Mouse (Mus musculus) induced T-regulatory cell, adult 2 months (primary cell): ENCODE data around the gene Tbc1d22a.

Source experiments
- DNase-seq: peaks from one replicate; pipeline ENCODE4 v3.0.0-alpha.2; 2012; ENCODE audit warnings: low read depth

Tbc1d22a gene

GRCm38 (mm10) chr15:86388597-86388996 is 174.3 kb downstream of the Tbc1d22a start:
- no peak for DNase-seq

DNA sequence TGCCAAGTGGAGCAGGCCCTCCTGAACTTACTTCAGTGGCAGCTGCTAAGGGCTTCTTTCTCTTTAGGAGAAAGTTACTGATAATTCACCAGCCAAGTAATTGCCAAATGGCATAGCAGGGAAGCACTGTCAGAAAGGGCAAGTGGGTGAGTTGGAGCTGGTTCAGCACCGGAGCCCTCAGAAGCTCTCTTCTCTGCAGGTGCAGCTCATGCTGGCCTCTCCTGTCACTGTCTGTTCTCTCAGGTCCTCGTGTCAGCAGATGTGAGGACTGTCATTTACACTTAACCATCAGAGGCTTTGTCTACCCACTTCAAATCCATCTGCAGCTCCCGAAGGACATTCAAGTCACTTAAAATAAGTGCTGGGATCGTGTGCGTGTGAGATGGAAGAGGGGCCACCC is 190.6 kb downstream of the Tbc1d22a start:
- DNase-seq, result no peak

- DNase-seq, result peak; percentile 73
Measured at GRCm38 (mm10) chr15:86405527-86405926, 191.3 kb downstream of the Tbc1d22a start.

DNA sequence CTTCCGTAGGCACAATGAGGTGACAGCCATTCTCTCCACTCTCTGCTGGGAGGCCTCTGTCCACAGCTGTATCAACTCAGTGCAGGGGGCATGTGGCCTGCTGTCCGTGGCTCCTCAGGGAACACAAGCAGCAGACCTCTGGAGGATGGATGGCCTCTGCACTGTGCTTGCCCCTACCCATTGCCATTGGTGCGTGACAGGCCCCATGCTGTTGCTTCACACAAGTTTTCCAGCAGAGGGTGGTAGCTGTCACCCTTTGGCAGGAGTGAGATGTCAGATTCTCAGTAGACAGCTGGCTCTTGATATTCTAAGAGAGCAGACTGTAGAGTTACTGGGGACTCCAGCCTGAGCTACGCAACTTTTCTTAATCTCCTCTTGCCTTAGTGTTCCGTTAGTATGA is 195.1 kb downstream of the Tbc1d22a start:
- DNase-seq, result no peak

GRCm38 (mm10) chr15:86411532-86412080 is 197.3 kb downstream of the Tbc1d22a start:
- no peak for DNase-seq

DNA sequence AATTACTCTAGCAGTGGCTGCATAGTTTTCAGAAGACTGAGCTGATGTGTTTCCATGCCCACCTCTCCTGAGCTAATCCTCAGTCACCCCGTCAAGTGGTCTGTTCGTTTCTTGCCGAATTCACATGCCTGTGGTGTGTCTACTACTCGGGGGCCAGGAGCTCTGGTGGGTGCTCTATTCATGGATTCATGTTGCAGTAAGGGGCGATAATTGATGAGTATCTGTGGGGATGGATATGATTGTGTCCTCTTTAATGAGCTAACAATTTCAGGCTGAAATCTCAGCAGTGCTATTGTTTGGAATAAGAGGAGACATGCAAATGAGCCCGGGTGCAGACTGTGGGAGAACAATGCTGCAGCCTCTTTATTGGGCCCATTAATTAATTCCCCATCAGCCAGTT is 201.7 kb downstream of the Tbc1d22a start:
- no peak for DNase-seq

GRCm38 (mm10) chr15:86418436-86418835 is 204.2 kb downstream of the Tbc1d22a start:
- no peak for DNase-seq

DNA sequence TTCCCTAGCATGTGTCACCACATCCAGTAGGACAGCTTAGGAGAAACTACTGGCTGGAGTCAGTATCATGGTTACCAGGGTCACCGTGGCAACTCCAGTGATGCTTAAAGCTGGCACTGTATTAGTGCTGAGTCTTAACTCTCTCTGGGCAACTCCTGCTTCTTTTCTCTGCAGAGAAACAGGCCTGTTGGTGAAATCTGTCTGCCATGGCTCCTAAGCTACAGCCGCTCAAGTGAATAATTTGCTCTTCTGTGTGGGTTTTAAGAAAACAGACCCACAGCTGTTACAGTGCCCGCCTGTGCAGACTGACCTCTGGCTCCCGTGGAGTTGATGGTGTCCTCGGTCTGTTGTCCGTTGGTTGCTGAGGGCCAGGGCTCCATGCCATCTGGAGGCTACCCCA is 205.4 kb downstream of the Tbc1d22a start:
- no peak for DNase-seq

- no peak for DNase-seq
Measured at GRCm38 (mm10) chr15:86422858-86423257, 208.6 kb downstream of the Tbc1d22a start.

- DNase-seq, result no peak
Measured at GRCm38 (mm10) chr15:86423884-86424283, 209.6 kb downstream of the Tbc1d22a start.

DNA sequence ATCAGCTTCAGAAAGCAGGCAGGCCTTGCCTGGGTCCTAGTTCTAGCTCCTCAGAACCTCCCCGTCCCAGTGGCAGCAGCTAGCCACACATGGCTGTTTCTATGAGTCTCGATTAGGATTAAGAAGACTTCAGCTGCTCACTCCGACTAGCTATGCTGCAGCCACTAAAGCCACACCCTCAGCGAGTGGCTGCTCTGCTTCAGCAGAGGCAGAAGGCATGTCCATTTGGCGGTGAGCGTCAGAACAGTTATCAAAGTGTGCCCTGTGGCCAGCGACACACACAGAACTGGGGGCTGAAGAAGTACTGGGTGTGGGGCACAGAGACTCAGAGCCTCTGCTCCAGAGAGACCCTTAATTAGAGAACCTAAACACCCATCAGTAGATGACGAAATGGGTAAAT is 210.7 kb downstream of the Tbc1d22a start:
- DNase-seq, result no peak

DNA sequence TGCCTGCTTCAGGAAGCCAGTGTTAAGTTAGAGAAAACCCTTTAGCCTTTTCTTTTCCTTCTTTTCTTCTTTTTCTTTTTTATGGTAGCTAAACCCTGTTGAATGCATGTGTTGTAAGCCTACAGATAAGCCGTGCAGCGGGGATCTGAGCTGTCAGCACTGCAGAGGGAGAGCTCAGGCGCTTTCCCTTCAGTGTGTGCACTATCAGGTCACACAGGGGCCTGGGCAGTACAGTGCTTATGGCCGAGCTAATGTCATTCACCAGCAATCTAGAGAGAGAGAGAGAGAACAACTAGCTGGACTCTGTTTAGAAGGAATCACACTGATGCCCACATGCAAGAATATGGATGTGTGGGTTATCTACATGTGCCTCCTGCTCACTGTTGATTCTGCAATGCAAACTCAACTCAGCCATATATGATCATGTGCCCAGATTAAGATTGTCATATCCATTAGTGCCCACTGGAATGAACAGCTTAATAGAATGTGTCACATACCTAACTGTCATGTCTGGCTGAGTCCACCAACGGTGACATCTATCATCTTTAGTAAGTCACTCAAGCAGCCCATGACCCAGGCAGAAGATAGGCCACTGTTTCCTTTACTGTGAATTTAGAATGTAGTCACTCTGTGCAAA is 212.2 kb downstream of the Tbc1d22a start:
- no peak for DNase-seq

- DNase-seq, result no peak
Measured at GRCm38 (mm10) chr15:86427439-86427838, 213.2 kb downstream of the Tbc1d22a start.

DNA sequence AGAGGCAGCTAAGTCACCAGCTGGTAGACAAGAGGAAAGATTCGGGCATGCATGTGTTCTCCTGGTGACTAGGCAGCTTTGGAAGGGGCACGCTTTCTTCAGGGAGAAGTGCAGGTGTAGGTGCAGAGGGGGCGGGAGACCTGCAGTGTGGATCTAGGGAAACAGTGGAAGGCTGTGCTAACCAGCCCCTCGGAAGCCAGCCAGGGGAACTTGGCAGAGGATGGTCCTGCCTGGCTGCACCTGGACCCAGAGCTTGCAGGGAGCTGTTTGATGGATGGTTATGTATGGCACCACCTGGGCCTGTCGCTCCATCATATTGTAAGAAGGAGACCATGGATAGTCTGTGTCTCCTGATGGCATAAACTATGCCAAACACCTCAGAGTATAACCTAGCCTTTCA is 214.2 kb downstream of the Tbc1d22a start:
- no peak for DNase-seq

DNA sequence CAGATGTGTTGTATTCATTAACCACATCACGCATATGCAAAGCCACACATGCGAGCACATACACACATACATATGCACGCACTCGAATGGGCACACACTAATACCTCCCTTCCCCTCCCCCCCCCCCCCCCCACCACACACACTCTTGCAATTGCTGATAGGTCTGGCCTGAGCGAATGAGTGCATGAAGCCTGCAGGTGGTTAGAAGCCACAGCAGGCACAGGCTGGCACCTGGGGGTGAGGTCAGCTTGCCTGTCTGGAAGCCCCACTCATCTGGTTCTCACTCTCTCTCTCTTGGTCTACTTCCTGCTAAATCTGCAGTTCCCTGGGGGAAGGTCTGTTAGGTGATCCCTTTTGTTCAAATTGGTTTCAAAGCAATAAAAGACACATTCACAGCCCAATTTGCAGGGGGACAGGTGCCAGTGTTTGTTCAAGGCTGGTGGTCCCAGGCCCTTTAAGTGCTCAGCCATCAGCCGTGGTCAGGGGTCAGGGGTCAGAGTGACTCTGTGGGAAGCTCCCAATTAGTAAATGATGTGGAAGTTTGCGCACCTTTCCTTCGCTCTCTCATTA is 215.6 kb downstream of the Tbc1d22a start:
- no peak for DNase-seq

DNA sequence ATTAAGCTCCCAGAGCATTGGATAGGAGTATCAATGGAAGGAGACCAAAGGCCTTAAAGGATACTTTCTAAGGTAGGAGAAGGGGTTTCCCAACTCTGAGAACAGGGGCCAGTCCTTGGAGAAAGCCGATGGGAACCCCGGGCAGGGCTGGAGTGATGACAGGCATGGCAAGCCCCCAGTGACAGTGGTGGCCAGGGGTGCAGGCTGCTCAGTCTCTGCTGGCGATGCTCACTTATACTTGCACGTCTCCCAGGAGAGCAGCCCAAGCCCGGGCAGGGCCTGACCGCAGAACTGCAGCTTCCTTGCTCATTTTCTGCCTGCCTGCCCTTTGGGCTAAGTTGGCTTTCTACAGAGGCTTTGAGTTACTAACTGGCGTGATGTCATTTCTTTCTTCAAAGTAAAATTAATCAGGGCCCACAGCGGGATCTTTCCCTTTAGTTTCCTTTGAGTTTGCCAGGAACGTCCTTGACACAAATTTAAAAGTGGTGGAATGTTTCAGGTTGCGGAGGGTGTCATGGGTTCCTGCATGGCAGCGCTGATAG is 217.4 kb downstream of the Tbc1d22a start:
- DNase-seq, result no peak

DNA sequence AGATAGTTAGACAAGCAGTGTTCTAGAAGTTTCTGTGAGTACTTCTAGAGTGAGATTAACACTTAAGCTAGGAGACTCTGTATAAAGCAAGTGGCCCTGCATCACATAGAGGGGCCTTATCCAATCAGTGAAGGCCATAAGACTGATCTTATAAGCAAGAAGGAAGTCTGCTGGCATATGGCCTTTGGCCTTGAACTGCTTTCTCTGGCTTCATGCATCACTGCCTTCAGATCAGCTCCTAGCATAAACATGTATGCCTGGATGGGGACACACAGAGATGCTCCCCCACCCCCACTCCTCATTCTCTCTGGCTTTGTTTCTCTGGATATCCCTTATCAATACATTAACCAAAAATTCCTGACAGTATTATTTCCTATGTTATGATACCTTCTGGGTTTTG is 218.5 kb downstream of the Tbc1d22a start:
- DNase-seq, result no peak

GRCm38 (mm10) chr15:86433378-86433777 is 219.1 kb downstream of the Tbc1d22a start:
- no peak for DNase-seq

DNA sequence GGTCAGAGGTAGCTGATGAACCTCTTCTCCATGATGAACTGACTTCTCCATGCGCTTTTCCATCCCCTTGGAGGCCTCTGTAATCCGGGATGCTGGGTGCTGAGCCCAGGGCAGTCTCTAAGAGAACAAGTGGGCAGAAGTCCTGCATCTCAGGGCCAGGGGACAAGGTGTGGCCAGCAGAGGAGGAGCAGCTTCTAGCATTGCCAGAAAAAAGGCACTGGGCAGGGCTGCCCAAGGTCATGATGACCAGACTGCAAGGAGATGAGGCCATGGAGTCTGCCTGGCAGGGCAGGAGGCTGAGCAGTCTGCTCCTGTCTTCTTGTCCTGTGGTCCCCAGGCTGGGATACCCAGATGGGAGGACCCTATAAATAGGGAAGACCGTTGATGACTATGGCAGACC is 220.0 kb downstream of the Tbc1d22a start:
- no peak for DNase-seq

DNA sequence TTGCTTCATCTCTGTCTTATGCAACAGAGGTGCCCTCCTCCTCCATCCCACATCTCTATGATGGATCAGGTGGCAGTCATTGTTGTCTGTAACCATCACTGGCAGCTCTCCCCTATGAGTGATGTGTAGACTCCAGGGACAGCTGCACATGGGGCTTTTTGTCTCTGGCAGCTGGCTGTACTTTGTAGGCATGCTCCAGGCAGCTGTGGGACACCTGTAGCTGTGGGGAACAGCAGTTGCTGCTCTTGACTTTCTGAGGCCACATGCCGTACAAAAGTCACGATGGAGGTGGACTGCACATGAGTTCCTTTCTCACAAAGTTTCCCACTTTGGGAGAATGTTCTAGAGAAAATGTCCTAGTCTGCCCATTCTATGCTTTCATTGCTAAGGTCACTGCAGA is 223.1 kb downstream of the Tbc1d22a start:
- no peak for DNase-seq

DNA sequence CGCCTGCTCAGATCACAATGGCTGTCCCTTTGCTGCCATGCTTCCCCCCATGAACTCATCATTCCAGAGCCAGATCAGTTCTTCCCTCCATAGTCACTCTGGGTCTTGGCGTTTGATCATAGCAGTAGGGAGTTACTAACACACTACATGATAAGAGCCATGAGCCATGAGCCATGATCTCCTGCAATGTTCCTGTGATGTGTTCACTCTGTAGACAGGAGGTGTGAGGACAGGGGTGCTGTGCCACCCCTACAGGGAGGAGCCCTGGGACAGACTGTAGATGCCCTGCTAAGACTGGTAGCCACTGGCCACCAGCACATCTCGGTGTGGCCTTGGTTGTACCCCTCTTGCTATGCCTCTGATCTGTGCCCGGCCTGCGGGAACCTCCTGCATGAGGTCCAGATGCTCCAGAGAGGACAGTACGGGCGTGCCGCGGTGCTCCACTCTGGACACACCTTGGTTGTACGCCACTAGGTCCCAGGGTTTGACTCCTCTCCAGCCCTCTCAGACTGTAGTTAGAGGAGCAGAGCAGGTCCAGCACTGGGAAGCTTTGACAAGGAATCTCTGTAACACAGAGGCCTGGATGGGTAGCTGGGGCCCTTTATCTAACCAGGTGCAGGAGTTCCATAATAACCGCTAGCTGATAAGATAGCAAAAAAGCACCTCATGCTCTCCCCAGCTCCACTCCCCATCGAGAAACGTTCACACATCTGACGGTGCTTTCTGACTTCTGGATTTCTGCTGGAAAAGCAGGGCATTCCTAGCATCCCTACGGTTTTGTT is 224.9 kb downstream of the Tbc1d22a start:
- DNase-seq, result no peak

GRCm38 (mm10) chr15:86444271-86444670 is 230.0 kb downstream of the Tbc1d22a start:
- DNase-seq, result no peak

DNA sequence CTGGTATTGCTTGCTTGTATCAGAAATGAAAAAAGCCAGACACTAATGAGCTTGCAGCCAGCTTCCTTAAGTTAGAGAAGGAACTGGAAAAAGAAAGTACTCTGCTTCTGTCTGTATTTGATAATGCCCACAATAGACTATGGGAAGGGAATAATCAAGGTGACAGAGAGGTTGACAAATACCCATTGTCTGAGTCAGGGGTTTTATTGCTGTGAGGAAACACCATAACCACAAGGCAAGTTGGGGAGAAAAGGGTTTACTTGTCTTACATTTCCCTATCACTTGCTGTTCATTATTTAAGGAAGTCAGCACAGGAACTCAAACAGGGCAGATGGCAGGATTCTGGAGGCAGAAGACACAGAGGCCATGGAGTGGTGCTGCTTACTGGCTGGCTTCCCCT is 231.8 kb downstream of the Tbc1d22a start:
- DNase-seq, result no peak
